Mouse (Mus musculus): ENCODE data around the gene Dnah6.

DNA sequence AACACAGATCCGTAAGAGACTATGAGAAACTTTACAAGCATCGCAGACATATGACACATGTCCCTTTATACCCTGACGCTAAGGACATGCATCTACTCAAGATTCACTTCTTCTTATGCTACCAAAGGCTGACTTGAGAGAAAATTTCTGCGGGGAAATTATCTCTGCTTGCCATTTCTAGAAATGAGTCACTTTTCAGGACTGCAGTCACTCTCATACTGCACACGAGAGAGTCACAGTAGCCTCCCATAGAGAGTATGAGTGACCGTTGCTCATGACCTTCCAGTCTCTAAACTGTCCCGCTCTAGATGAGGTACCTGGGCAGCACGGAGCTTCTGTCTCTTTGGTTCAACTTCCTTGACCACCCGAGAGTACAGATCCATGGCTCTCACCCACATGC, 138.9 kb downstream of the Dnah6 start:
- TF ChIP-seq CTCF (IDR thresholded peaks at IDR 0.05; ENCODE audit: low read depth) = no peak
- no peak for TF ChIP-seq EP300 (IDR thresholded peaks at IDR 0.05; ENCODE audit: low read depth)

Data from liver, embryonic 14.5 days (tissue).